Mouse (Mus musculus): ENCODE data around the gene Fam178b. TPM values are rescaled to one million over a fixed set of nuclear protein-coding genes. Genes with fewer than 3 reads are reported as not detected.

Fam178b gene
- polyA plus RNA-seq, 1 experiment from 2014 or later: 1.1 TPM

GRCm38 (mm10) chr1:36611449-36612123 is 71.4 kb downstream of the Fam178b start:
- Histone ChIP-seq H3K4me3 (ENCODE audit: low read depth, low read length) (no peak overlapping the region), H3K9me3 (ENCODE audit: control insufficient read depth, low read depth, low read length) (no peaks in the 10 kb centered on the region), H3K36me3 (ENCODE audit: control insufficient read depth, insufficient read depth, low read length) (no peaks in the 10 kb centered on the region), H3K9ac (replicated peaks; ENCODE audit: low read depth, low read length) (no peak overlapping the region), H3K4me1 (ENCODE audit: control insufficient read depth, insufficient read depth, low read length) (0 out of 2 replicates have a peak, but pooled peaks cover 6% of the 10 kb centered on the region), H3K27ac (ENCODE audit: low read length) (peak overlapping the region; percentile 33; the same call in 1 of the 2 replicates), H3K4me2 (replicated peaks; ENCODE audit: low read depth, low read length) (no peak overlapping the region), H3K27me3 (ENCODE audit: control insufficient read depth, insufficient read depth, low read length) (no peaks in the 10 kb centered on the region)
- WGBS: 64% methylated on average over 13 of the region's 13 CpGs
- ATAC-seq (ENCODE audit: insufficient number of reproducible peaks, insufficient read depth, low FRiP score, low read depth): no peak

GRCm38 (mm10) chr1:36608211-36608610 is 74.8 kb downstream of the Fam178b start:
- ATAC-seq (ENCODE audit: insufficient number of reproducible peaks, insufficient read depth, low FRiP score, low read depth): peak; percentile 59; the same call in 1 of the 2 replicates
- Histone ChIP-seq H3K9me3 (ENCODE audit: control insufficient read depth, low read depth, low read length) (no peaks in the 10 kb centered on the region), H3K4me1 (ENCODE audit: control insufficient read depth, insufficient read depth, low read length) (peaks cover 14% of the 10 kb centered on the region; the same call in 1 of the 2 replicates), H3K9ac (replicated peaks; ENCODE audit: low read depth, low read length) (no peak overlapping the region), H3K4me2 (replicated peaks; ENCODE audit: low read depth, low read length) (no peak overlapping the region), H3K36me3 (ENCODE audit: control insufficient read depth, insufficient read depth, low read length) (no peaks in the 10 kb centered on the region), H3K27me3 (ENCODE audit: control insufficient read depth, insufficient read depth, low read length) (no peaks in the 10 kb centered on the region), H3K27ac (ENCODE audit: low read length) (peak overlapping the region; percentile 22; the same call in 1 of the 2 replicates), H3K4me3 (ENCODE audit: low read depth, low read length) (no peak overlapping the region)
- WGBS: 50% methylated on average over 4 of the region's 4 CpGs

GRCm38 (mm10) chr1:36606951-36607350 is 76.0 kb downstream of the Fam178b start:
- WGBS: 67% methylated on average over 7 of the region's 7 CpGs
- peak overlapping the region; percentile 44; the same call in 1 of the 2 replicates for H3K27ac ChIP-seq (ENCODE audit: low read length)
- ATAC-seq (ENCODE audit: insufficient number of reproducible peaks, insufficient read depth, low FRiP score, low read depth): no peak; the same call in 1 of the 2 replicates

GRCm38 (mm10) chr1:36604254-36605156 is 78.5 kb downstream of the Fam178b start:
- H3K4me1 ChIP-seq (ENCODE audit: control insufficient read depth, insufficient read depth, low read length): peaks cover 18% of the 10 kb centered on the region; the same call in 1 of the 2 replicates
- H3K36me3 ChIP-seq (ENCODE audit: control insufficient read depth, insufficient read depth, low read length): no peaks in the 10 kb centered on the region
- WGBS: 77% methylated on average over 12 of the region's 12 CpGs
- no peak overlapping the region for H3K9ac ChIP-seq (replicated peaks; ENCODE audit: low read depth, low read length)
- H3K27ac ChIP-seq (ENCODE audit: low read length): peak overlapping the region; percentile 68; the same call in 1 of the 2 replicates
- ATAC-seq (ENCODE audit: insufficient number of reproducible peaks, insufficient read depth, low FRiP score, low read depth): no peak
- H3K4me3 ChIP-seq (ENCODE audit: low read depth, low read length): no peak overlapping the region
- no peaks in the 10 kb centered on the region for H3K9me3 ChIP-seq (ENCODE audit: control insufficient read depth, low read depth, low read length)
- no peaks in the 10 kb centered on the region for H3K27me3 ChIP-seq (ENCODE audit: control insufficient read depth, insufficient read depth, low read length)
- no peak overlapping the region for H3K4me2 ChIP-seq (replicated peaks; ENCODE audit: low read depth, low read length)

More at GRCm38 (mm10) chr1:36606951-36607350, 76.0 kb downstream of the Fam178b start:
- Histone ChIP-seq H3K4me2 (replicated peaks; ENCODE audit: low read depth, low read length) (no peak overlapping the region), H3K4me3 (ENCODE audit: low read depth, low read length) (no peak overlapping the region), H3K36me3 (ENCODE audit: control insufficient read depth, insufficient read depth, low read length) (no peaks in the 10 kb centered on the region), H3K27me3 (ENCODE audit: control insufficient read depth, insufficient read depth, low read length) (no peaks in the 10 kb centered on the region), H3K9me3 (ENCODE audit: control insufficient read depth, low read depth, low read length) (no peaks in the 10 kb centered on the region), H3K9ac (replicated peaks; ENCODE audit: low read depth, low read length) (no peak overlapping the region), H3K4me1 (ENCODE audit: control insufficient read depth, insufficient read depth, low read length) (peaks cover 18% of the 10 kb centered on the region; the same call in 1 of the 2 replicates)

- no peak overlapping the region for H3K4me2 ChIP-seq (replicated peaks; ENCODE audit: low read depth, low read length)
- H3K36me3 ChIP-seq (ENCODE audit: control insufficient read depth, insufficient read depth, low read length): no peaks in the 10 kb centered on the region
- no peak overlapping the region for H3K9ac ChIP-seq (replicated peaks; ENCODE audit: low read depth, low read length)
- H3K4me3 ChIP-seq (ENCODE audit: low read depth, low read length): no peak overlapping the region
- 52% methylated on average over 9 of the region's 9 CpGs for WGBS
- H3K9me3 ChIP-seq (ENCODE audit: control insufficient read depth, low read depth, low read length): no peaks in the 10 kb centered on the region
- no peaks in the 10 kb centered on the region for H3K27me3 ChIP-seq (ENCODE audit: control insufficient read depth, insufficient read depth, low read length)
- H3K27ac ChIP-seq (ENCODE audit: low read length): peak overlapping the region; percentile 68; the same call in 1 of the 2 replicates
- ATAC-seq (ENCODE audit: insufficient number of reproducible peaks, insufficient read depth, low FRiP score, low read depth): peak; percentile 29; the same call in 1 of the 2 replicates
- peaks cover 18% of the 10 kb centered on the region; the same call in 1 of the 2 replicates for H3K4me1 ChIP-seq (ENCODE audit: control insufficient read depth, insufficient read depth, low read length)
These were observed 79.6 kb downstream of the Fam178b start for GRCm38 (mm10) chr1:36603361-36603760.

GRCm38 (mm10) chr1:36602271-36602670 is 80.7 kb downstream of the Fam178b start:
- Histone ChIP-seq H3K27ac (ENCODE audit: low read length) (no peak overlapping the region), H3K9ac (replicated peaks; ENCODE audit: low read depth, low read length) (no peak overlapping the region), H3K36me3 (ENCODE audit: control insufficient read depth, insufficient read depth, low read length) (no peaks in the 10 kb centered on the region), H3K9me3 (ENCODE audit: control insufficient read depth, low read depth, low read length) (no peaks in the 10 kb centered on the region), H3K4me1 (ENCODE audit: control insufficient read depth, insufficient read depth, low read length) (peaks cover 14% of the 10 kb centered on the region; the same call in 1 of the 2 replicates), H3K4me2 (replicated peaks; ENCODE audit: low read depth, low read length) (no peak overlapping the region), H3K4me3 (ENCODE audit: low read depth, low read length) (no peak overlapping the region), H3K27me3 (ENCODE audit: control insufficient read depth, insufficient read depth, low read length) (no peaks in the 10 kb centered on the region)
- WGBS: 55% methylated on average over 4 of the region's 4 CpGs
- no peak for ATAC-seq (ENCODE audit: insufficient number of reproducible peaks, insufficient read depth, low FRiP score, low read depth)

GRCm38 (mm10) chr1:36598411-36598810 is 84.6 kb downstream of the Fam178b start:
- ATAC-seq (ENCODE audit: insufficient number of reproducible peaks, insufficient read depth, low FRiP score, low read depth): no peak
- no peaks in the 10 kb centered on the region for H3K27me3 ChIP-seq (ENCODE audit: control insufficient read depth, insufficient read depth, low read length)
- WGBS: 67% methylated on average over 2 of the region's 2 CpGs
- no peak overlapping the region for H3K4me3 ChIP-seq (ENCODE audit: low read depth, low read length)
- H3K27ac ChIP-seq (ENCODE audit: low read length): no peak overlapping the region
- H3K4me1 ChIP-seq (ENCODE audit: control insufficient read depth, insufficient read depth, low read length): peaks cover 18% of the 10 kb centered on the region
- no peaks in the 10 kb centered on the region for H3K36me3 ChIP-seq (ENCODE audit: control insufficient read depth, insufficient read depth, low read length)
- no peak overlapping the region for H3K4me2 ChIP-seq (replicated peaks; ENCODE audit: low read depth, low read length)
- no peaks in the 10 kb centered on the region for H3K9me3 ChIP-seq (ENCODE audit: control insufficient read depth, low read depth, low read length)
- no peak overlapping the region for H3K9ac ChIP-seq (replicated peaks; ENCODE audit: low read depth, low read length)

- H3K9me3 ChIP-seq (ENCODE audit: control insufficient read depth, low read depth, low read length): no peaks in the 10 kb centered on the region
- 47% methylated on average over 4 of the region's 4 CpGs for WGBS
- H3K9ac ChIP-seq (replicated peaks; ENCODE audit: low read depth, low read length): no peak overlapping the region
- peaks cover 13% of the 10 kb centered on the region for H3K4me1 ChIP-seq (ENCODE audit: control insufficient read depth, insufficient read depth, low read length)
- ATAC-seq (ENCODE audit: insufficient number of reproducible peaks, insufficient read depth, low FRiP score, low read depth): peak; percentile 64; the same call in 1 of the 2 replicates
- H3K4me3 ChIP-seq (ENCODE audit: low read depth, low read length): no peak overlapping the region
- H3K27ac ChIP-seq (ENCODE audit: low read length): peak overlapping the region; percentile 71; the same call in 1 of the 2 replicates
- H3K36me3 ChIP-seq (ENCODE audit: control insufficient read depth, insufficient read depth, low read length): no peaks in the 10 kb centered on the region
- H3K4me2 ChIP-seq (replicated peaks; ENCODE audit: low read depth, low read length): no peak overlapping the region
- no peaks in the 10 kb centered on the region for H3K27me3 ChIP-seq (ENCODE audit: control insufficient read depth, insufficient read depth, low read length)
These were observed 86.9 kb downstream of the Fam178b start for GRCm38 (mm10) chr1:36596114-36596513.
